Mouse (Mus musculus): ENCODE data around the gene Etv6.

DNA sequence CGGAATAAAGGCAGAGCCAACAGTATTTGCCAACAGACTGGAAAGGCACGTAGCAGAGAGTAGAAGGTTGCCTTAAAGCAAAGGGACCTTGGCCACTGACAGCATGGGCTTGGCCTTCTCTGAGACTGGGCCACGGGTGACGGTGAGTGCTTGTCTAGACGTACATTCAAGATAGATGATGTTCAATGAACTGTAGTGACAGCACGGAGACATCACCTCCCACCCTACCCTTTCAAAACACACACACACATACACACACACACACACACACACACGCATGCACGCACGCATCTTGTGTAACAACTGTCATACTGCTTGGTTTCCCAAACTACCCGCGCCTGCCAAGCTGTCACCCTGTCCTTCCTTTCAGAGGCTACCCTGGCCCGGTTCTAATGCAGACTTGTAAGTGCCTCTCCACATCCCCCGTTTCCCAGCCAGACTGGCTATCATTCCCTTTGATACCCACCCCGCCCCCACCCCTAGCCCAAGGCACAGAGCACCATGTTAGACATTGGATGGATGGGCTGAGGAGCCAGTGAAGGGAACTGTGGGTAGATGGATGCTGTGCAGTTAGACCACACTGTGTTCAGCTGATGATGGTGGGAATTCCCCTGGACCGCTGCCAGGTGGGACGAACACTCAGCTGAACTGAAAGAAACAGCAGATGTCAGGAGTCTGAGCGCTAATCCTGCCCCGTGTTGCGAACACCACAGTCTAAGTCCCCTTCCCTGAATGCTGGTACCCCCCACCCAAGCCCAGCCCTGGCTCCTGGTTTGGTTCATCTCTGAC lies 172.1 kb downstream of the Etv6 start:
- no peak for TF ChIP-seq CTCF (conservative IDR thresholded peaks at IDR 0.05; ENCODE audit: low read length)
- no peak for TF ChIP-seq POU5F1 (IDR thresholded peaks at IDR 0.05; ENCODE audit: borderline replicate concordance, low read length)
